Mouse (Mus musculus): Measurements from ENCODE around the gene Icosl. TPM values are rescaled to one million over a fixed set of nuclear protein-coding genes. Genes with fewer than 3 reads are reported as not detected.
"Not testable (repeated sequence)": the region's sequence is repeated elsewhere in the genome, so short reads cannot be mapped to it uniquely, and the experiment has no call there.

Icosl gene
- polyA plus RNA-seq, 1 experiment = 5.3 TPM

DNA sequence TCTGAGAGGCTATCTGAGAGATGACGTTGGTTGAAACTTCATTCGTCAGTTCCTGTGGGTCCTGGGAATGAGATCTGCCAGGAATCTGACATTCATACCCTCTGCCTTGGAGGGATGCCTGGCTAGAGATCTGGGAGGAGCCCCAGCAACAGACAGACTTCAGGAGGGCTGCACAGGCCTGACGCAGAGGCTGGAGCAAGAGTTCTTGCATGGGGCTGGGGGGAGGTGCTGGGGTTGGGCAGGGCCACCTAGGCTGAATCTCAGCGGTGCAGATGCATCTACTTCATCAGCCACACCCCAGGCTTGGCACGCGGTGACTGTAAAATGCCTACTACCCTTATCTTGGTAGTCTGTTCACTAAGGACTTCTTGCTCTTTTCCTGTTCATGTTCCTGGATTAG is 21.1 kb downstream of the Icosl start:
- TF ChIP-seq CTCF (IDR thresholded peaks at IDR 0.05; ENCODE audit: extremely low read depth, insufficient read depth, low read length) = no peak
- TF ChIP-seq POLR2A (IDR thresholded peaks at IDR 0.05; ENCODE audit: extremely low read depth, insufficient read depth, low read length) = no peak
- H3K27ac ChIP-seq (ENCODE audit: insufficient read depth, low read length) = no peak overlapping the region
- no peak overlapping the region for H3K4me3 ChIP-seq (ENCODE audit: insufficient read depth, low read length)
- H3K4me1 ChIP-seq (ENCODE audit: control insufficient read depth, insufficient read depth, low read length) = no peaks in the 10 kb centered on the region

DNA sequence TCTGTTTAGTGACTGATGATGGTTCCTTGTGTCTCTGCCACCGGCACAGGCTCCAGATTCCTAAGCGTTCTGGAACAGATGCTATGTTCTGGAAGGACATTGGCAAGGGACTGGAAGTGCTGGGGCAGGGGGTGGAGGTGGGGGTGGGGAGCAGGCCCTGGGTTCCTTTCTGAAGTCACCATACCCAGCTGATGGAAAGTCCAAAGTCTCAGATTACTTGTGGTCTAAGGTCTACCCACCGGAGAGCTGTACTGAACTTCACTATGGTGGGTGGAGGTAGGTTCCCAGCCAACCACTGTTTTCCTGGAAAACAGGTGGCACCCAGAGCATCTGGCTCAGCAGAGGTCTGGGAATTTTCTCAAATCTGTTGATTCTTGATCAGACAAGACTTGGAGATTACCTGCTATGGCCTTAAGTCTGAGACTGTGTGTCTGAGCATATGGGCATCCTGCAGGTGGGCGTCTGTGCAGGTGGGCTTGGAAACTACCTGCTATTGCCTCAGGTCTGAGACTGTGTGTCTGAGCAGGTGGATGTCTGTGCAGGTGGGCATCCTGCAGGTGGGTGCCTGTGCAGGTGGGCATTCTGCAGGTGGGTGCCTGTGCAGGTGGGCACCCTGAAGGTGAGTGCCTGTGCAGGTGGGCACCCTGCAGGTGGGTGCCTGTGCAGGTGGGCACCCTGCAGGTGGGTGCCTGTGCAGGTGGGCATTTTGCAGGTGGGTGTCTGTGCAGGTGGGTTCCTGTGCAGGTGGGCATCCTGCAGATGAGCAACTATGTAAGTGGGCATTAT is 21.8 kb downstream of the Icosl start:
- H3K27ac ChIP-seq (ENCODE audit: insufficient read depth, low read length) = no peak overlapping the region
- H3K4me1 ChIP-seq (ENCODE audit: control insufficient read depth, insufficient read depth, low read length) = no peaks in the 10 kb centered on the region
- H3K4me3 ChIP-seq (ENCODE audit: insufficient read depth, low read length) = no peak overlapping the region
- TF ChIP-seq POLR2A (IDR thresholded peaks at IDR 0.05; ENCODE audit: extremely low read depth, insufficient read depth, low read length) (no peak), CTCF (IDR thresholded peaks at IDR 0.05; ENCODE audit: extremely low read depth, insufficient read depth, low read length) (no peak)

- Histone ChIP-seq H3K4me3 (ENCODE audit: insufficient read depth, low read length) (no peak overlapping the region), H3K4me1 (ENCODE audit: control insufficient read depth, insufficient read depth, low read length) (no peaks in the 10 kb centered on the region), H3K27ac (ENCODE audit: insufficient read depth, low read length) (no peak overlapping the region)
- no peak for TF ChIP-seq POLR2A (IDR thresholded peaks at IDR 0.05; ENCODE audit: extremely low read depth, insufficient read depth, low read length)
- TF ChIP-seq CTCF (IDR thresholded peaks at IDR 0.05; ENCODE audit: extremely low read depth, insufficient read depth, low read length) = no peak
Measured at GRCm38 (mm10) chr10:78091865-78092724, 23.0 kb downstream of the Icosl start.

DNA sequence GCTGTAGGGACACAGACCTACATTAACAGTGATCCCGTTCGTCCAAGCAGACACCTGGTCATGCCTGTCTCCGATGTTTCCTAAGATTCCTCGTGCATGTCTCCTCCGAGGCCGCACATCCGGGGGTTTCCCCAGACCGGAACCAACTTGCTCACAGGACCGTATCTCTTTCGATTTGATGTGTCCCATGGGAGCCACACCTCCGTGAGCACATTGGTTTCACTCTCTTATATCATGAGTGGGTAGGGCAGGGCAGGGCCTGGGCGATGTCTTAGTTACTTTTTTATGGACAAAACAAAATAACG is 23.6 kb downstream of the Icosl start:
- Histone ChIP-seq H3K27ac (ENCODE audit: insufficient read depth, low read length) (no peak overlapping the region), H3K4me3 (ENCODE audit: insufficient read depth, low read length) (no peak overlapping the region), H3K4me1 (ENCODE audit: control insufficient read depth, insufficient read depth, low read length) (no peaks in the 10 kb centered on the region)
- TF ChIP-seq CTCF (IDR thresholded peaks at IDR 0.05; ENCODE audit: extremely low read depth, insufficient read depth, low read length) (no peak), POLR2A (IDR thresholded peaks at IDR 0.05; ENCODE audit: extremely low read depth, insufficient read depth, low read length) (no peak)

DNA sequence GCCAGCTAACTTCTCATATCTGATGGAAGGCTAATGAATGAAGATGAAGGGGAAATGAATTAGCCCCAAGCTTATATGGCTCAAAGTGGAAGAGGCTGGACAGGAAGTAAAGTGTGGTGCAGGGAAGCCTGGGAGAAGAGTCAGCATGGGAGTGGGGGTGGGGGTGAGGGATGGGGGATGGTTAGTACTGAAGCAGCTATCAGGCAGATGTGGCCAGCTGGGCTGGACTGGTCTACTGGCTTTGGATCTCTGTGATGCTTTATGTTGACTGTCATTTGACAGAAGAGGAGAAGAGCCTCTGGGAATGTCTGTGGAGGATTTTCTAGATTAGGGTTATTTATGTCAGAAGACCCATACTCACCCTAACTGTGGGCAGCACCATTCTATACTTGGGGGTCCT is 26.1 kb downstream of the Icosl start:
- H3K4me1 ChIP-seq (ENCODE audit: control insufficient read depth, insufficient read depth, low read length) = no peaks in the 10 kb centered on the region
- no peak for TF ChIP-seq CTCF (IDR thresholded peaks at IDR 0.05; ENCODE audit: extremely low read depth, insufficient read depth, low read length)
- no peak for TF ChIP-seq POLR2A (IDR thresholded peaks at IDR 0.05; ENCODE audit: extremely low read depth, insufficient read depth, low read length)

DNA sequence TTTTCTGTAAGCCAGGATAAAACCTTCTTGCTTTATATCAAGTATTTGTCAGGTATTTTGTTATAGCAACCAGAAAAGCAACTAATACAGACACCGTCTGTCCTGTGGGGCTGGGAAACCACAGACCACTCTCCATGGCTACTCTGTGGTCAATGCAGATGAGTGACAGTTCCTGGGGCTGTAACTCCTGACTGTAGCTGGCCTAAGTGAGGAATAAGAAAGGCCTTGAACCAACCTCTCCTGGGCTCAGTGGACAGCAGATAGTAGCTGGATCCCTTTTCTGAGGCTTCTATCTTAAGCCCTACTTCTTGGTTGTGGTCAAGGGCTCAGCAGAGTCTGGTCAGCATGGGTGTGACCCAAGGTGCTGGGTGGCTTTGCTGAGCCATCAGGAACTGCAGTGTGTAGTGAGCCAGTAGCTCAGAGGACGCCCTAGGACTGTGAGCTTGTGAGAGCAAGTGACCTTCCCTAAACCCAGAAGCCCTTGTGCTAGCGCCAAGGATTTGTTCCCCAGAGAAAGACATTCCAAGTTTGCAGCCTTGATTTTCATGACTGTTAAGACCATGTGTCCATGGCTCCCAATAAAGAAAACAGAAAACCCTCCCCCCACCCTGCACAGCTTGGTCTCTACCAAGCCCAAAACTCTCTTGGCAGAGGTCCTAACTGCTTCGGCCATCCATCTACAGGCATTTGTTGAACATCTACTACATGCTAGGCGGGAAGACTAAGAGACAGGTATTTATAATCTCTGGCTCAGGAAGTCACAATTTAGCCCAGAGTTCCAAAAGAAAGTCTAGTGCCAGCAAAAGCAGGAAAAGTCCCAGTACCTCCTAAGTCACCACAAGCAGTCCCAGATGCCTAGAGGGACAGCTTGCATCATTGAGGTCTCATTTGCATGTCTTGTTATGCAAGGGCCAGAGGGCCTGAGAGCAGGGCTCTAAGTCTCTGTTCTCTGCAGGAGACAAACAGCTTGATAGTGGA is 27.1 kb downstream of the Icosl start:
- Histone ChIP-seq H3K4me3 (ENCODE audit: insufficient read depth, low read length) (no peak overlapping the region), H3K27ac (ENCODE audit: insufficient read depth, low read length) (no peak overlapping the region), H3K4me1 (ENCODE audit: control insufficient read depth, insufficient read depth, low read length) (no peaks in the 10 kb centered on the region)
- TF ChIP-seq POLR2A (IDR thresholded peaks at IDR 0.05; ENCODE audit: extremely low read depth, insufficient read depth, low read length) = no peak
- TF ChIP-seq CTCF (IDR thresholded peaks at IDR 0.05; ENCODE audit: extremely low read depth, insufficient read depth, low read length) = no peak

More for the DNA sequence above, 26.1 kb downstream of the Icosl start:
- Histone ChIP-seq H3K27ac (ENCODE audit: insufficient read depth, low read length) (no peak overlapping the region), H3K4me3 (ENCODE audit: insufficient read depth, low read length) (no peak overlapping the region)

GRCm38 (mm10) chr10:78099860-78100259 is 30.8 kb downstream of the Icosl start:
- not testable (repeated sequence) for H3K27ac ChIP-seq (ENCODE audit: insufficient read depth, low read length)

DNA sequence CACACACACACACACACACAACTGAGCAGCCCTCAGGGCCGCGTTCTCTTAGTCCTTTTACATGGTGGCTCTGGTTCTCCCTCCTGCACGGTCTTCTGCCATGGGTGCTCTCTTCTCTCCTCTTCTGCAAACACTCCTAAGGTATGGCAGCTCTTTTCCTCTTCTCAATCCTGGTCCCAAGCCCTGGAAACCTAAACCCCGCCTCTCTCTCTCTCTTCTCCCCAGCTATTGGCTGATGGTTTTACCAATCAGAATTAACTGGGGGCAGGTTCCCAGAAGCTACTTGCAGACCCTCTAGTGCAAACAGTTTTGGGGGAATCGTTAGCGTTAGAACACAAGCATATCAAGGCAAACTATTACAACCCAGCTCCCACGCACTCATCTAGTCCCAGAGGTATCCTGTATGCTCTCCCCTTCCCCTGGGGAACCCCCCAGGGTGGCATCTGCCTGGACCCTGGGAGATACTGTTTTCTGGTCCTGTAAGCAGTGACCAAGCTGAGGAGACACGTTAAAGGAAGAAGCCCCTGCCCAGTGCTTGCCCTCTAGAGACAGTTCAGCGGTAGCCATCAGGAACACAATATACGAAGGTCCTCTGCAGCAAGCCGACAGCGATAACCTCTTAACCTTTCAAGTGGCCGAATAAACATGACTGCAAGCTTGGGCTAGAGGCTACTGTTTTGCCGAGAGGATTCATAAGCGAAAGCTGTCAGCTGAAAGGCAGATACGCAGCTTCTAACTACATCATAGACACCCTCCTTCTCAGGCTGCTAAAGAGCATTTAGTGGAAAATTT is 32.1 kb downstream of the Icosl start:
- no peak overlapping the region for H3K4me3 ChIP-seq (ENCODE audit: insufficient read depth, low read length)
- TF ChIP-seq CTCF (IDR thresholded peaks at IDR 0.05; ENCODE audit: extremely low read depth, insufficient read depth, low read length) (no peak), POLR2A (IDR thresholded peaks at IDR 0.05; ENCODE audit: extremely low read depth, insufficient read depth, low read length) (no peak)
- no peak overlapping the region for H3K27ac ChIP-seq (ENCODE audit: insufficient read depth, low read length)
- H3K4me1 ChIP-seq (ENCODE audit: control insufficient read depth, insufficient read depth, low read length) = peaks cover 4% of the 10 kb centered on the region

More at GRCm38 (mm10) chr10:78099860-78100259, 30.8 kb downstream of the Icosl start:
- not testable (repeated sequence) for H3K4me3 ChIP-seq (ENCODE audit: insufficient read depth, low read length); H3K4me1 ChIP-seq (ENCODE audit: control insufficient read depth, insufficient read depth, low read length)
